Mouse (Mus musculus) small intestine, adult 2 months (tissue): Measurements from ENCODE around the gene Cox8a.

Experiments
- CTCF ChIP-seq: fragments of 200-500 bp; IDR thresholded peaks from 2 replicates; pipeline ENCODE4 v1.5.1; 2012; ENCODE audit warnings: low read depth, mild to moderate bottlenecking, control low read depth, inconsistent platforms, low read length, moderate library complexity, mixed read lengths; ENCODE audit not compliant: insufficient replicate concordance, insufficient read length; ENCODE audit errors: extremely low read depth
- POLR2A ChIP-seq: fragments of 200-500 bp; IDR thresholded peaks from 2 replicates; pipeline ENCODE4 v1.6.1; 2012; ENCODE audit warnings: low read depth, mild to moderate bottlenecking, control low read depth, inconsistent platforms, low read length, moderate library complexity

- TF ChIP-seq CTCF (no peak), POLR2A (no peak)
Observed at GRCm38 (mm10) chr19:7224253-7224652, 6.8 kb upstream of the Cox8a start.
